Mouse (Mus musculus) CH12.LX (cell line): Measurements from ENCODE around the gene Gpr39. TPM values are rescaled to one million over a fixed set of nuclear protein-coding genes. Genes with fewer than 3 reads are reported as not detected.

Experiments used
- DNase-seq: peaks from one replicate; pipeline ENCODE4 v3.0.0-alpha.2; 2013; ENCODE audit errors: extremely low read depth
- H3K27ac ChIP-seq: 2 replicates; pipeline ENCODE4 v1.5.1; 2012; ENCODE audit warnings: low read depth, mild to moderate bottlenecking, control low read depth, moderate library complexity; ENCODE audit not compliant: insufficient read depth
- H3K27me3 ChIP-seq: replicated peaks from 2 replicates; pipeline ENCODE3; 2012; ENCODE audit warnings: inconsistent platforms
- H3K36me3 ChIP-seq, 2 experiments: replicated peaks in 1 of 2; 2 replicates each; pipeline versions ENCODE3 to v1.6.1; 2012; ENCODE audit warnings: inconsistent platforms in 1 of 2, low read length in 1 of 2, mild to moderate bottlenecking in 1 of 2, mixed read lengths in 1 of 2, moderate library complexity in 1 of 2; ENCODE audit not compliant: control insufficient read depth in 1 of 2, insufficient read depth in 1 of 2
- H3K4me1 ChIP-seq, 2 experiments: 2 replicates each; pipeline ENCODE4 v1.6.1; 2012; ENCODE audit warnings: inconsistent platforms in 1 of 2, moderate library complexity in 1 of 2; ENCODE audit not compliant: insufficient read depth in 2 of 2, control insufficient read depth in 1 of 2
- H3K4me2 ChIP-seq: 2 replicates; pipeline ENCODE4 v1.6.1; 2012; ENCODE audit warnings: low read depth, mild to moderate bottlenecking, control low read depth; ENCODE audit not compliant: poor library complexity, insufficient read depth, severe bottlenecking
- H3K4me3 ChIP-seq, 3 experiments: fragments of 150-350 bp in 1 of 3; sonication (generic) in 1 of 3; replicated peaks in 1 of 3; 2 replicates each; pipeline versions ENCODE3 to v1.5.1; 2011 to 2012; ENCODE audit warnings: low read depth in 2 of 3, low read length in 2 of 3, mild to moderate bottlenecking in 2 of 3, moderate library complexity in 2 of 3, control low read depth in 1 of 3, improper control_type of control experiment in 1 of 3, inconsistent platforms in 1 of 3, mixed read lengths in 1 of 3; ENCODE audit not compliant: poor library complexity in 1 of 3
- H3K79me2 ChIP-seq: replicated peaks from 2 replicates; pipeline ENCODE4 v1.6.1; 2012; ENCODE audit warnings: mild to moderate bottlenecking, moderate library complexity; ENCODE audit not compliant: control insufficient read depth, poor library complexity, insufficient read depth, severe bottlenecking; ENCODE audit errors: extremely low read depth
- H3K9ac ChIP-seq: 2 replicates; pipeline ENCODE4 v1.6.1; 2012; ENCODE audit warnings: low read depth, mild to moderate bottlenecking, control low read depth, moderate library complexity; ENCODE audit not compliant: insufficient read depth
- H3K9me3 ChIP-seq: replicated peaks from 2 replicates; pipeline ENCODE3; 2012; ENCODE audit warnings: low read length, inconsistent platforms, mixed read lengths
- BHLHE40 ChIP-seq: IDR thresholded peaks from 2 replicates; pipeline ENCODE4 v1.6.1; 2011; ENCODE audit warnings: mild to moderate bottlenecking, low read depth, low read length, improper control_type of control experiment
- CHD2 ChIP-seq: IDR thresholded peaks from 2 replicates; pipeline ENCODE4 v1.6.1; 2011; ENCODE audit warnings: low read length, improper control_type of control experiment
- E2F4 ChIP-seq: IDR thresholded peaks from 2 replicates; pipeline ENCODE4 v1.6.1; 2011; ENCODE audit warnings: low read depth, low read length, improper control_type of control experiment; ENCODE audit not compliant: insufficient replicate concordance
- ELF1 ChIP-seq: IDR thresholded peaks from 2 replicates; pipeline ENCODE4 v1.6.1; 2014; ENCODE audit warnings: low read depth, mild to moderate bottlenecking, inconsistent platforms, low read length, improper control_type of control experiment
- EP300 ChIP-seq: IDR thresholded peaks from 2 replicates; pipeline ENCODE4 v1.6.1; 2011; ENCODE audit warnings: low read length, improper control_type of control experiment
- ETS1 ChIP-seq: conservative IDR thresholded peaks from 2 replicates; pipeline ENCODE4 v1.6.1; 2012; ENCODE audit warnings: low read depth, mild to moderate bottlenecking, inconsistent platforms, low read length, improper control_type of control experiment, moderate library complexity
- JUN ChIP-seq: IDR thresholded peaks from 2 replicates; pipeline ENCODE4 v1.6.1; 2011; ENCODE audit warnings: low read depth, mild to moderate bottlenecking, low read length, improper control_type of control experiment, moderate library complexity; ENCODE audit not compliant: insufficient read depth
- MAFK ChIP-seq: IDR thresholded peaks from 2 replicates; pipeline ENCODE4 v1.6.1; 2011; ENCODE audit warnings: low read length, improper control_type of control experiment; ENCODE audit not compliant: insufficient replicate concordance
- MAZ ChIP-seq: IDR thresholded peaks from 2 replicates; pipeline ENCODE4 v1.6.1; 2012; ENCODE audit warnings: low read depth, mild to moderate bottlenecking, inconsistent platforms, low read length, improper control_type of control experiment, moderate library complexity
- MEF2A ChIP-seq: IDR thresholded peaks from 2 replicates; pipeline ENCODE4 v1.6.1; 2014; ENCODE audit warnings: low read depth, mild to moderate bottlenecking, inconsistent platforms, low read length, improper control_type of control experiment, borderline replicate concordance
- MYC ChIP-seq: IDR thresholded peaks from 2 replicates; pipeline ENCODE4 v1.6.1; 2011; ENCODE audit warnings: low read depth, mild to moderate bottlenecking, improper control_type of control experiment, low read length
- NELFE ChIP-seq: IDR thresholded peaks from 2 replicates; pipeline ENCODE4 v1.6.1; 2011; ENCODE audit warnings: low read depth, low read length, improper control_type of control experiment
- NRF1 ChIP-seq: IDR thresholded peaks from 2 replicates; pipeline ENCODE4 v1.6.1; 2014; ENCODE audit warnings: low read depth, mild to moderate bottlenecking, inconsistent platforms, low read length, improper control_type of control experiment, moderate library complexity
- PAX5 ChIP-seq: IDR thresholded peaks from 2 replicates; pipeline ENCODE4 v1.6.1; 2012; ENCODE audit warnings: low read length, inconsistent platforms, mixed read lengths
- RAD21 ChIP-seq: IDR thresholded peaks from 2 replicates; pipeline ENCODE4 v1.6.1; 2011; ENCODE audit warnings: low read depth, mild to moderate bottlenecking, low read length, improper control_type of control experiment, moderate library complexity
- RCOR1 ChIP-seq: conservative IDR thresholded peaks from 2 replicates; pipeline ENCODE4 v1.6.1; 2012; ENCODE audit warnings: low read depth, mild to moderate bottlenecking, inconsistent platforms, low read length, improper control_type of control experiment
- SIN3A ChIP-seq: IDR thresholded peaks from 2 replicates; pipeline ENCODE4 v1.6.1; 2012; ENCODE audit warnings: low read length, improper control_type of control experiment, inconsistent platforms
- SMC3 ChIP-seq: IDR thresholded peaks from 2 replicates; pipeline ENCODE4 v1.6.1; 2011; ENCODE audit warnings: low read depth, low read length, improper control_type of control experiment
- TCF12 ChIP-seq: IDR thresholded peaks from 2 replicates; pipeline ENCODE4 v1.6.1; 2014; ENCODE audit warnings: low read depth, mild to moderate bottlenecking, inconsistent platforms, low read length, improper control_type of control experiment
- UBTF ChIP-seq: IDR thresholded peaks from 2 replicates; pipeline ENCODE4 v1.6.1; 2012; ENCODE audit warnings: low read depth, mild to moderate bottlenecking, inconsistent platforms, low read length, improper control_type of control experiment, moderate library complexity
- USF1 ChIP-seq: IDR thresholded peaks from 2 replicates; pipeline ENCODE4 v1.6.1; 2014; ENCODE audit warnings: low read depth, mild to moderate bottlenecking, inconsistent platforms, low read length, improper control_type of control experiment
- ZC3H11A ChIP-seq: IDR thresholded peaks from 2 replicates; pipeline ENCODE4 v1.6.1; 2012; ENCODE audit warnings: low read depth, mild to moderate bottlenecking, inconsistent platforms, low read length, improper control_type of control experiment
- ZKSCAN1 ChIP-seq: IDR thresholded peaks from 2 replicates; pipeline ENCODE4 v1.6.1; 2012; ENCODE audit warnings: low read depth, inconsistent platforms, low read length, improper control_type of control experiment, borderline replicate concordance
- ZMIZ1 ChIP-seq: IDR thresholded peaks from 2 replicates; pipeline ENCODE4 v1.6.1; 2012; ENCODE audit warnings: low read depth, mild to moderate bottlenecking, inconsistent platforms, low read length, improper control_type of control experiment
- dilution Hi-C: fragments of 300-500 bp; cut with MboI; formaldehyde crosslinking; loops from 2 replicates; pipeline ENCODE4 v1.14.3; 2020; ENCODE audit warnings: low sequenced_read_pairs; ENCODE audit not compliant: extremely low pct_unique_long_range_greater_than_20kb, extremely low pct_ligation_motif_present
- in situ Hi-C: fragments of 300-500 bp; cut with MboI; formaldehyde crosslinking; loops from 3 replicates; pipeline ENCODE4 v1.14.3; 2019; ENCODE audit warnings: low sequenced_read_pairs, low pct_ligation_motif_present, low pct_unique_long_range_greater_than_20kb, mixed read lengths
- polyA plus RNA-seq: library from polyadenylated mRNA; unstranded; fragments of >175 nt; gene quantifications from 2 replicates; pipeline ENCODE4 v1.2.1, GENCODE M21; 2012; ENCODE audit warnings: low read depth; ENCODE audit not compliant: insufficient read length
- total RNA-seq, 2 experiments: library from RNA; depleted of rRNA; stranded (reverse); fragments of 300-350 nt in 1 of 2; fragments of >200 nt in 1 of 2; gene quantifications; 2 replicates each; pipeline ENCODE4 v1.2.3; 2012 to 2014

Gpr39 gene
- total and polyA plus RNA-seq, 3 experiments, result not detected

GRCm38 (mm10) chr1:125800506-125800905 lies 123.7 kb downstream of the Gpr39 start:
- TF ChIP-seq MYC (no peak), PAX5 (no peak), NELFE (no peak), NRF1 (no peak), ZC3H11A (no peak), CHD2 (no peak), E2F4 (no peak), ZMIZ1 (no peak), MAFK (no peak), MEF2A (no peak), TCF12 (no peak), RAD21 (no peak), ETS1 (no peak), MAZ (no peak), ELF1 (no peak), JUN (no peak), UBTF (no peak), USF1 (no peak), BHLHE40 (no peak), EP300 (no peak)
- no peaks in the 10 kb centered on the region for H3K4me1 ChIP-seq
- dilution Hi-C loops (no loop called here), in situ Hi-C loops (no loop called here)
- H3K4me2 ChIP-seq, result no peak overlapping the region
- no peak overlapping the region for H3K9ac ChIP-seq
- H3K79me2 ChIP-seq, result no peaks in the 10 kb centered on the region
- H3K9me3 ChIP-seq, result no peaks in the 10 kb centered on the region
- no peak overlapping the region for H3K27ac ChIP-seq
- H3K36me3 ChIP-seq, result no peaks in the 10 kb centered on the region
- no peak for DNase-seq
- H3K27me3 ChIP-seq, result peaks cover 34% of the 10 kb centered on the region
- no peak overlapping the region for H3K4me3 ChIP-seq

- no peak overlapping the region for H3K4me2 ChIP-seq
- no peak overlapping the region for H3K4me3 ChIP-seq
- H3K9me3 ChIP-seq, result no peaks in the 10 kb centered on the region
- H3K79me2 ChIP-seq, result no peaks in the 10 kb centered on the region
- in situ Hi-C loops, result no loop called here
- H3K27me3 ChIP-seq, result peaks cover 6% of the 10 kb centered on the region
- no peak for DNase-seq
- H3K9ac ChIP-seq, result no peak overlapping the region
- H3K27ac ChIP-seq, result no peak overlapping the region
- TF ChIP-seq NELFE, result no peak
- TF ChIP-seq BHLHE40, result no peak
- TF ChIP-seq ETS1, result no peak
- no peak for TF ChIP-seq JUN
- TF ChIP-seq EP300, result no peak
- TF ChIP-seq ELF1, result no peak
- TF ChIP-seq ZKSCAN1, result no peak
- no peak for TF ChIP-seq SMC3
- no peak for TF ChIP-seq RCOR1
- no peak for TF ChIP-seq UBTF
- no peak for TF ChIP-seq SIN3A
- TF ChIP-seq PAX5, result no peak
- H3K4me1 ChIP-seq, result no peaks in the 10 kb centered on the region
- dilution Hi-C loops, result no loop called here
- H3K36me3 ChIP-seq, result no peaks in the 10 kb centered on the region
Observed at GRCm38 (mm10) chr1:125808426-125808825, 131.6 kb downstream of the Gpr39 start.
